Mouse (Mus musculus): Measurements from ENCODE around the gene Mup22. TPM values are rescaled to one million over a fixed set of nuclear protein-coding genes. Genes with fewer than 3 reads are reported as not detected.
"Not testable (repeated sequence)": the region's sequence is repeated elsewhere in the genome, so short reads cannot be mapped to it uniquely, and the experiment has no call there.

Gene Mup22
- polyA plus RNA-seq (2014; fragmentation: Nextera tagmentation; extraction: Ambion mirVana), result not detected in 2 replicates

GRCm38 (mm10) chr4:60821363-60821762 lies at the start of gene Mup22:
Mup22 (minus strand) TSS chr4:60821463.
- H3K9ac ChIP-seq (ENCODE audit: low read depth, low read length); ATAC-seq (replicated peaks; ENCODE audit: insufficient number of reproducible peaks, low FRiP score, low TSS enrichment); H3K4me1 ChIP-seq (ENCODE audit: control insufficient read depth, insufficient read depth, low read length); H3K4me3 ChIP-seq (ENCODE audit: low read depth, low read length); H3K27ac ChIP-seq (ENCODE audit: low read depth, low read length); H3K4me2 ChIP-seq; H3K9me3 ChIP-seq (replicated peaks; ENCODE audit: control insufficient read depth, low read length); H3K27me3 ChIP-seq (ENCODE audit: control insufficient read depth, insufficient read depth, low read length); H3K36me3 ChIP-seq (ENCODE audit: control insufficient read depth, insufficient read depth, low read length): not testable (repeated sequence)
- 62% methylated on average over 4 of the region's 4 CpGs for WGBS (ENCODE audit: insufficient replicate concordance)

GRCm38 (mm10) chr4:60840889-60841288 lies 19.6 kb upstream of the Mup22 start:
- H3K9ac ChIP-seq (ENCODE audit: low read depth, low read length); ATAC-seq (replicated peaks; ENCODE audit: insufficient number of reproducible peaks, low FRiP score, low TSS enrichment); H3K36me3 ChIP-seq (ENCODE audit: control insufficient read depth, insufficient read depth, low read length); H3K4me1 ChIP-seq (ENCODE audit: control insufficient read depth, insufficient read depth, low read length); H3K27me3 ChIP-seq (ENCODE audit: control insufficient read depth, insufficient read depth, low read length); H3K4me3 ChIP-seq (ENCODE audit: low read depth, low read length); H3K4me2 ChIP-seq; H3K9me3 ChIP-seq (replicated peaks; ENCODE audit: control insufficient read depth, low read length); H3K27ac ChIP-seq (ENCODE audit: low read depth, low read length): not testable (repeated sequence)

Other genes starting within 250 kb of the Mup22 start
- not detected in 2 replicates for gene Mup10, start 239.3 kb downstream of the Mup22 start, polyA plus RNA-seq (2014; fragmentation: Nextera tagmentation; extraction: Ambion mirVana)
- gene Mup11, start 159.1 kb downstream of the Mup22 start, polyA plus RNA-seq (2014; fragmentation: Nextera tagmentation; extraction: Ambion mirVana), result not detected in 2 replicates
- gene Mup12, start 80.1 kb downstream of the Mup22 start, polyA plus RNA-seq (2014; fragmentation: Nextera tagmentation; extraction: Ambion mirVana), result not detected in 2 replicates